Mouse (Mus musculus): ENCODE data around the gene Trim72.

Trim72 gene

DNA sequence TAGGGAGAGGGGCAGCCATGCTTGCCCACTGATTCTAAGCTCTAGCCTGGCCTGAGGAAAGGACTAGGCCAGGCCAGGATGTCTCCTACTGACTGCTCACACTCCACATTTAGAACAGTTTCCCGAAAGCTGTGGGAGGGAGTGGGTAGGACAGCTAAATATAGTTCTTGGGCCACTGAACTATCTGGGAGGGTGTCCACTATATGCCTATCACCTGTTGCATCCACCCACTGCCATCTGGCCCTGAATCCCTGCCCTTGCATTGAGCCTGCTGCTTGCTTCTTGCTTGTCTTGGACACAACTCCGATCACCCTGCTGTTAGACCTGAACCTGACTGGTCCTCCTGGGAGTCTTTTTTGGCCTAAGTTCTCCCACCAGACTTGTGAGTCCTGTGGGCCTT is at the start of gene Trim72:
Gene Trim72 (plus strand): TSS at position 262 of the 400 bp plus-strand sequence.
- no peak for DNase-seq (ENCODE audit: low read depth, low spot score)

GRCm38 (mm10) chr7:127959364-127959763 is 44.4 kb upstream of the Trim72 start:
- no peak for DNase-seq (ENCODE audit: low read depth, low spot score)

- DNase-seq (ENCODE audit: low read depth, low spot score): peak; percentile 35
These were observed 37.3 kb upstream of the Trim72 start for GRCm38 (mm10) chr7:127966371-127966918.

DNA sequence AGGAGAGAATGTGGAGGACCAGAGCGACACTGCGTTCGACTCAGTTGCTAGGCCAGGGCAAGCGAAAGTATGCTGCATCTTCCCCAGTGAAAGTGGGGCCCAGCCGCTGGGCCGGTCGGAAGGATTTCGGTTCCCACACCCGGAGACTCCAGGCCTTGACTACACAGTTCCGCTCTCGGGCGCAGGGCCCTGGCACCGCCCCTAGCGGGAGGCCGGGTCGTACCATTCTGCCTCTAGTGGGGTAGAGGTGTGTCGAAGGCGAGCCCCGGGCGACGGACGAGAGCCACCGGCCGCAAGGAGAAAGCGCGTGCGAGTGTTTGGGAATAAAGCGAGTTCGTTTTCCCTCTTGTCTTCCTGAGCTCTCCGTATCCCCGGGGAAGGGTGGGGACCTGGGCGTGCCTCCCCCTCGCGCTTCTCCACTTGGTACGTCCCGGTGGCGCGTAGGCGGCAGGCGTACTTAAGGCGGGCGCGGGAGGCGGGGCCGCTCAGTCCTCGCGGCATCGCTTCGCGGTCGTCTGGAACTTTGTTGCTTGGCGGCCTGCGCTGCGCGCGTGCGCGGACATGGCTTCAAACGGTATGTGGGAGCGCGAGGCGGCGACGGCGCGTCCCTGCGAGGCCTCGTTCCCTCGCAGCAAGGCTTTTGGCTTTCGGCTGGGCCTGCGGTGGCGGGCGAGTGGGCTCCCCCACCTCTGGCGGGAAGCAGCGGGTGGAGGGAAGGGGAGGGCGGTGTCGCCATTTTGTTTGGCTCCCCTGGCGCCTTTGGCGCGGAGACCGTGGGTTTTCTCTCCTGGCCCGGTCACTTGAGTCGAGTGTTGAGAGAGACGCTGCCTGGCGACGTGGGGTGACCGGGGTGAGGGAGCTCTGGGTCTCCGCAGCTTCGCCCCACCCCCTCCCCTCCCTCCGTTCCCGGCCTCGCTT is 36.5 kb upstream of the Trim72 start, which contains the start of gene Fus:
Gene Fus (plus strand): TSS at position 454 of the 918 bp plus-strand sequence.
- DNase-seq (ENCODE audit: low read depth, low spot score): peak; percentile 95

GRCm38 (mm10) chr7:127967922-127968828 is 35.6 kb upstream of the Trim72 start:
- DNase-seq (ENCODE audit: low read depth, low spot score): peak; percentile 83

DNA sequence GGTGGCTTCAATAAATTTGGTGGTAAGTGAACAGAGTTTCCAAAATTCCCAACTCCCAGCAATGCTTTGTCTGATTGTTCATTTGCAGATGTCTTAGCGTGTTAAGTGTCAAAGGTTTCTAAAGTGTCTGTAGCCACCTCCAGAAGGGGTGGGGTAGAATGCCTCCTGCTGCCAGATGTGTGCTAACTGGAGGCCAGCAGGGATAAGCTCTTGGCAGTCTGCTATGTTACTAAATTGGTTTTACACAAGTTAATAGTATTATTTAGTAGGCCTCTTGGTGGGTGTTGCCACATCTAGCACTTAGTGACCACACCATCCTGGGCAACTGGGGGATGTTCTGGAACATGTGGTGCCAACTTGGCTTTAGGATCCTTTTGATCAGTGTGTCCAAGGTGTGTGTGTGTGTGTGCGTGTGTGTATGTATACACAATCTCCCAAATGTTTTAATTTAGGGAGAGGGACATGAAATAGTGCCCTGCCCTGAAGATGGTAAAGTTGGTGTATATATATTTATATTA is 29.3 kb upstream of the Trim72 start:
- DNase-seq (ENCODE audit: low read depth, low spot score): no peak

- DNase-seq (ENCODE audit: low read depth, low spot score): no peak
These were observed 24.9 kb upstream of the Trim72 start for GRCm38 (mm10) chr7:127978856-127979255.

- DNase-seq (ENCODE audit: low read depth, low spot score): no peak
These were observed 23.1 kb upstream of the Trim72 start for GRCm38 (mm10) chr7:127980606-127981005.

- no peak for DNase-seq (ENCODE audit: low read depth, low spot score)
These were observed 14.8 kb upstream of the Trim72 start for GRCm38 (mm10) chr7:127988904-127989303.

DNA sequence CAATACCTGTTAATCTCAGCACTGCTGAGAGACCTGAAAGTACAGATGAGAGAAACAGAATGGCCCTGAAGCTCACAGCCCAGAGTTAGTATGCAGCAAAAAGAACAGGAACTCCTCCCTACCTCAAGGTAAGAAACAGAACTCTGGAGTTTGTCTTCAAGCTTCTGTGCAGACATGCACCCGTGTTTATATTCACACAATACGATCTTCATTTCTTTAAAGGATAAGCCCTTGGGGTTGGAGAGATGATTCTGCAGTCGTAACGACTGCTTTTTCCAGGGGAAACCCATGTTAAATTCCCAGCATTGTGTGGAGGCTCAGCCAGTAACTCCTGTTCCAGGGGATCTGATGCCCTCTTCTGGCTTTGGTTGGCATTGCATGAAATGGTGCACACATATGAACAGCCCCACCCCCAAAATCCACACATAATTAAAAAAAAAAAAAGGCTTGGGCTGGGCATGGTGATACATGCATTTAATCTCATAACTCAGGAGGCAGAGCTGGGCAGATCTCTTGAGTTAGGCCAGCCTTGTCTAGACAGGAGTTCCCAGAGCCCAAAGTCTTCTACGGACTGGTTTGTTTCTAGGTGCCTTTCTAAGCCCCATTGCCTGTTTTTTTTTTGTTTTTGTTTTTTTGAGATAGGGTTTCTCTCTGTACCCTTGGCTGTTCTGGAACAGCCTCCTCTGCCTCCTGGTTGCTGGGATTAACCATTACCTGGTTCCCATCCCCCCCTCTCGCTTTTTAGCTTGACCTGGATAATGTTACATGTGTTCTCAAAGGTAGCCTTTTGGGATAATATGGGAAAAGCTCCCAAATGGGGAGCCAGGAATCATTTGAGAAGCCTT is 11.9 kb upstream of the Trim72 start:
- DNase-seq (ENCODE audit: low read depth, low spot score): peak; percentile 79

DNA sequence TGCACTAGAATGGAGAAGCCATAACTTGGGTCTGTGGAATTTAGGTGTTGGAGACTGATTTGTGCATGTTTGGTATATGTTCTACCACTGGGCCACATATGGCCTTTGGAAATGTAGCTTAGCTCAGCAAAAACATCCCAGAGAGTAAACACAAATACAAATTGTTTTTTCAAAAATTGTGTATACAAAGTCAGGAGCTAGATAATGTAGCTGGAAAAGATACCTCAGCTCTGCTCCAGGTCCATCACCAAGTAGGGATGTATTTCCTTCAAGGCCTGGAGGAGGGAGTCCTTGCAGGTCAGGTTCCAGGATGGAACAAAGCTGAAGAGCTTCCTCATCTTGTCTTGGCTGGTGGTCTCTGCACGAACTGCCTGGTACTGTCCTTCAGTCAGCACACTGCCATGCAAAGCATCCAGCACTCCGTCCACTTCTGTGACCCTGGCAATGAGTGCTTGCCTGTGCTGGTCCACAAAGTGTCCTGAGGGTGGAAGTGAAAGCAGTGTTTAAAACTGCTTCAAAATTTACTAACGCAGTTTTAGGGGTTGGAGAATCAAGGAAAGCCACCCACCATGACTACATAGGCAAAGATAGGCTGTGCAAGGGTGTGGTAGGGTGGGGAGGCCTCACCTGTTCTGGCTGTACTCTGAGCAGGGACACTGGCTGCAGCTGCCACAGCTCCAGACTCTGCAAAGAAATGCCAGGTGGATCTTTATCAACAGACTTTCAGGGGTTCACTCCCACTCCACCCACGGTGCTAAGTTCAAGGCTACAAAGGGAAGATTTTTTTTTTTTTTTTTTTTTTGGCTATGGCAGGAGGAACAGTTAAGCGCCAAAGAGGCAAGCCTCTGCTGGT is 11.0 kb upstream of the Trim72 start:
- no peak for DNase-seq (ENCODE audit: low read depth, low spot score)

GRCm38 (mm10) chr7:127993341-127993977 is 10.3 kb upstream of the Trim72 start, which contains the start of gene Pycard:
Pycard (minus strand) TSS chr7:127993867.
- DNase-seq (ENCODE audit: low read depth, low spot score): peak; percentile 92

DNA sequence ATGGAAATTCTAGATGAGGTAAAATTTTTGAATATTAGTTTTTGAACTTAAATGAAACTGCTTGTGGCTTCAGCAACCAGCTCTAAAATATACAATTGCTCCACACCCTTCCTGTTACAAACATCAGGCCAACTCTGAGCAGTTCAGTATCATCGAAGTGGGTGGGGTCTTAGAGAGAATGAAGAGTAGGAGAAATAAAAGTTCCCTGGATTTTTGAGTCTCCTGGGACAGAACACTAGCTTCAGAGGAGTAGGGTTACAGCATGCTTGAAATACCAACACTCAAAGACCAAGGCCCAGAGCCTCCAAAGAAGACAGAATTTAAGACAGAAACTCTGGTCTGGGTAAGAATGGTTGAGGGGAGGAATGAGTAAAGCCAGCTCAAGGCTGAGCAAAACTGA is 4.3 kb upstream of the Trim72 start:
- no peak for DNase-seq (ENCODE audit: low read depth, low spot score)

- no peak for DNase-seq (ENCODE audit: low read depth, low spot score)
These were observed 3.4 kb upstream of the Trim72 start for GRCm38 (mm10) chr7:128000068-128000950.

GRCm38 (mm10) chr7:128003098-128003497 is 651 bp upstream of the Trim72 start:
- no peak for DNase-seq (ENCODE audit: low read depth, low spot score)

DNA sequence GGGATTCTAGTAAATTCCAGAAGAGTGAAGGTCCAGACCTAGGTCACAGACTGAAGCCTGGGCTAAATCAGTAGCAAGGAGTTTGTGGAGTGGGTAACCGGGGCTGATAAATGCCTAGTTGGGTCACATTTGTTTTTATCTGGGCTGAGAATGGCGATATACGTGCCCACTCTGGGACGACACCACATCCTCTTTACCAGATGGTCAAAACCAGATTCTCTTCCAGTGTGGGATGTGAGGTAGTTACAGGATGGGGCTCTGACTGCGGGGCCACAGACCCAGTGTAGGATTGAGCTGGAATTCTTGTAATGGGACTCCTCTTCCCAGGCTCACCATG is 369 bp downstream of the Trim72 start:
- no peak for DNase-seq (ENCODE audit: low read depth, low spot score)

GRCm38 (mm10) chr7:128004487-128005362 is 976 bp downstream of the Trim72 start:
- DNase-seq (ENCODE audit: low read depth, low spot score): no peak
